Mouse (Mus musculus) heart, postnatal 0 days (tissue): ENCODE measurements around the gene Tmem63b. TPM values are rescaled to one million over a fixed set of nuclear protein-coding genes. Genes with fewer than 3 reads are reported as not detected.
A peak's percentile ranks its signal among the peaks of the same experiment; 100 is the strongest.

ENCODE experiments used
- ATAC-seq: fragments of 200-750 bp; cut with Nextera tagmentation; 2 replicates; pipeline ENCODE4 v1.8.0; 2017; ENCODE audit warnings: low read depth, moderate number of reproducible peaks, moderate library complexity; ENCODE audit not compliant: insufficient read depth
- DNase-seq: peaks from one replicate; pipeline ENCODE4 v3.0.0-alpha.2; 2016; ENCODE audit warnings: low spot score
- H3K27ac ChIP-seq: fragments of 300-500 bp; sonication (generic); 2 replicates; pipeline ENCODE4 v1.5.1; 2014; ENCODE audit warnings: low read depth, mild to moderate bottlenecking
- H3K27me3 ChIP-seq: fragments of 300-500 bp; sonication (generic); 2 replicates; pipeline ENCODE4 v1.6.1; 2014; ENCODE audit warnings: low read length, mixed read lengths; ENCODE audit not compliant: control insufficient read depth, insufficient read depth
- H3K36me3 ChIP-seq: fragments of 300-500 bp; sonication (generic); replicated peaks from 2 replicates; pipeline ENCODE4 v1.6.1; 2014; ENCODE audit warnings: low read length, mixed read lengths; ENCODE audit not compliant: control insufficient read depth, insufficient read depth
- H3K4me1 ChIP-seq: fragments of 300-500 bp; sonication (generic); 2 replicates; pipeline ENCODE4 v1.6.1; 2014; ENCODE audit warnings: antibody characterized with exemption; ENCODE audit not compliant: control insufficient read depth, insufficient read depth
- H3K4me2 ChIP-seq: fragments of 300-500 bp; sonication (generic); 2 replicates; pipeline ENCODE4 v1.6.1; 2014; ENCODE audit warnings: low read depth, mild to moderate bottlenecking, low read length, moderate library complexity
- H3K4me3 ChIP-seq: fragments of 300-500 bp; sonication (generic); 2 replicates; pipeline ENCODE4 v1.5.1; 2014; ENCODE audit warnings: low read depth, low read length
- H3K9ac ChIP-seq: fragments of 300-500 bp; sonication (generic); replicated peaks from 2 replicates; pipeline ENCODE4 v1.6.1; 2014; ENCODE audit warnings: low read depth, low read length, mixed read lengths
- H3K9me3 ChIP-seq: fragments of 300-500 bp; sonication (generic); replicated peaks from 2 replicates; pipeline ENCODE4 v1.6.1; 2016; ENCODE audit warnings: low read length; ENCODE audit not compliant: control insufficient read depth
- CTCF ChIP-seq: IDR thresholded peaks from 2 replicates; pipeline ENCODE4 v1.5.1; 2016; ENCODE audit warnings: antibody characterized with exemption, control low read depth, low read depth
- EP300 ChIP-seq: IDR thresholded peaks from 2 replicates; pipeline ENCODE4 v1.6.1; 2016; ENCODE audit warnings: antibody characterized with exemption, low read depth
- WGBS: fragments of 180-500 bp; shearing (Covaris S2); extraction: QIAGEN DNeasy Blood & Tissue Kit; methylation state at CpG from one replicate; pipeline ENCODE4 v1.1.7; 2014; 5-methylcytosine and 5-hydroxymethylcytosine counted together
- polyA plus RNA-seq: library from polyadenylated mRNA; unstranded; fragments of >200 nt; fragmentation: Nextera tagmentation; extraction: Ambion mirVana; gene quantifications from 2 replicates; pipeline ENCODE4 v1.2.1, GENCODE M21; 2015
- total RNA-seq: library from RNA; depleted of rRNA; stranded (reverse); fragments of >200 nt; gene quantifications from 2 replicates; pipeline ENCODE4 v1.2.3, GENCODE M21; 2014; ENCODE audit warnings: low replicate concordance

The Tmem63b gene
- total and polyA plus RNA-seq, 2 experiments from 2014 or later = 53.2 to 81.5 TPM

- peaks cover 28% of the 10 kb centered on the region for H3K4me1 ChIP-seq
- no peaks in the 10 kb centered on the region for H3K36me3 ChIP-seq
- no peak overlapping the region for H3K4me3 ChIP-seq
- no peaks in the 10 kb centered on the region for H3K27me3 ChIP-seq
- H3K4me2 ChIP-seq = no peak overlapping the region
- no peak for ATAC-seq
- H3K9me3 ChIP-seq = no peaks in the 10 kb centered on the region
- WGBS = 49% methylated on average over 9 of the region's 9 CpGs
- H3K27ac ChIP-seq = peak overlapping the region; percentile 17; the same call in 1 of the 2 replicates
- DNase-seq = no peak
- TF ChIP-seq CTCF = no peak
- TF ChIP-seq EP300 = no peak
- no peak overlapping the region for H3K9ac ChIP-seq
Observed at GRCm38 (mm10) chr17:45689120-45689519, 2.4 kb upstream of the Tmem63b start.

- DNase-seq (peak; percentile 93), ATAC-seq (peak; percentile 88)
- Histone ChIP-seq H3K27me3 (no peaks in the 10 kb centered on the region), H3K9ac (peak within 1 kb of the TSS; percentile 85), H3K9me3 (no peaks in the 10 kb centered on the region), H3K4me1 (peaks cover 19% of the 10 kb centered on the region), H3K4me2 (peak within 1 kb of the TSS; percentile 89), H3K27ac (peak within 1 kb of the TSS; percentile 66), H3K4me3 (peak within 1 kb of the TSS; percentile 75), H3K36me3 (no peaks in the 10 kb centered on the region)
- TF ChIP-seq EP300 (no peak), CTCF (0 out of 2 replicates have a peak, but pooled peaks have one; percentile 1)
- WGBS = 1% methylated on average over 30 of the region's 50 CpGs
Observed at GRCm38 (mm10) chr17:45686093-45686619, 549 bp downstream of the Tmem63b start, which contains the start of gene Mrpl14. TSS of gene Mrpl14 (plus strand) at chr17:45686322.

GRCm38 (mm10) chr17:45685171-45686092, 1.3 kb downstream of the Tmem63b start:
- Histone ChIP-seq H3K4me2 (peak overlapping the region; percentile 89), H3K9me3 (no peaks in the 10 kb centered on the region), H3K4me1 (peaks cover 24% of the 10 kb centered on the region), H3K9ac (peak overlapping the region; percentile 85), H3K36me3 (no peaks in the 10 kb centered on the region), H3K27ac (peak overlapping the region; percentile 52), H3K27me3 (no peaks in the 10 kb centered on the region), H3K4me3 (peak overlapping the region; percentile 75)
- TF ChIP-seq CTCF = no peak
- no peak for TF ChIP-seq EP300
- peak; percentile 59 for ATAC-seq
- no peak for DNase-seq
- WGBS = under 1% methylated on average over 57 of the region's 58 CpGs

GRCm38 (mm10) chr17:45684667-45685131, 2.0 kb downstream of the Tmem63b start:
- Histone ChIP-seq H3K27me3 (no peaks in the 10 kb centered on the region), H3K4me2 (peak overlapping the region; percentile 89), H3K4me3 (peak overlapping the region; percentile 75), H3K9ac (peak overlapping the region; percentile 85), H3K4me1 (peaks cover 24% of the 10 kb centered on the region), H3K36me3 (no peaks in the 10 kb centered on the region), H3K27ac (peak overlapping the region; percentile 52), H3K9me3 (no peaks in the 10 kb centered on the region)
- TF ChIP-seq CTCF = no peak
- TF ChIP-seq EP300 = no peak
- no peak for ATAC-seq
- WGBS = 44% methylated on average over 14 of the region's 14 CpGs
- no peak for DNase-seq

- WGBS = 79% methylated on average over 4 of the region's 4 CpGs
- H3K9me3 ChIP-seq = no peaks in the 10 kb centered on the region
- no peaks in the 10 kb centered on the region for H3K27me3 ChIP-seq
- no peak overlapping the region for H3K9ac ChIP-seq
- H3K4me1 ChIP-seq = peaks cover 17% of the 10 kb centered on the region
- H3K36me3 ChIP-seq = peaks cover 10% of the 10 kb centered on the region; the same call in 1 of the 2 replicates
- TF ChIP-seq EP300 (no peak), CTCF (no peak)
- H3K4me3 ChIP-seq = no peak overlapping the region
- ATAC-seq (no peak), DNase-seq (no peak)
- H3K4me2 ChIP-seq = no peak overlapping the region
- H3K27ac ChIP-seq = no peak overlapping the region
Observed at GRCm38 (mm10) chr17:45682843-45683242, 3.9 kb downstream of the Tmem63b start.
